Mouse (Mus musculus) MEL-GATA-1-ER (cell line): ENCODE results near the gene Padi2.

ENCODE experiments used
- DNase-seq: peaks from one replicate; pipeline ENCODE4 v3.0.0-alpha.2; 2012; ENCODE audit warnings: low read depth; ENCODE audit errors: extremely low read depth

Gene Padi2

DNA sequence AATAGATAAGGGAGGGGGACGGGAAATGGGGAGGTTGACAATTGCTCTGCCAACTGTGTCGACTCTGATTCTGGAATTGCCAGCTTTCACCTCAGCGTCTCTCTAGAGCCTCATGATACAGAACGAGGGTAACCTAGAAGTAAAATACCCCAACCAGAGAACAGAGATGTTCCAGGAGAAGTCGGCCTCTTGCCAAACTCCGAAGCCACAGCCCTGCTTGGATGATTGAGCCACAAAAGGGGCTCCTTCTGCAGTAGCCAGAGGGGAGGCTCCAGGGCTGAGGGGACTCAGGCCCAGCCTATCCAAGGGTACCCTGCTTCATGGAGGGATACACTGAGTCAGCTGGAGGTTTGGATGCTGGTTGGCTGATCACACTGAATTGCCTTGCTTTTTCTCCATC lies 52.2 kb downstream of the Padi2 start:
- DNase-seq: no peak

DNA sequence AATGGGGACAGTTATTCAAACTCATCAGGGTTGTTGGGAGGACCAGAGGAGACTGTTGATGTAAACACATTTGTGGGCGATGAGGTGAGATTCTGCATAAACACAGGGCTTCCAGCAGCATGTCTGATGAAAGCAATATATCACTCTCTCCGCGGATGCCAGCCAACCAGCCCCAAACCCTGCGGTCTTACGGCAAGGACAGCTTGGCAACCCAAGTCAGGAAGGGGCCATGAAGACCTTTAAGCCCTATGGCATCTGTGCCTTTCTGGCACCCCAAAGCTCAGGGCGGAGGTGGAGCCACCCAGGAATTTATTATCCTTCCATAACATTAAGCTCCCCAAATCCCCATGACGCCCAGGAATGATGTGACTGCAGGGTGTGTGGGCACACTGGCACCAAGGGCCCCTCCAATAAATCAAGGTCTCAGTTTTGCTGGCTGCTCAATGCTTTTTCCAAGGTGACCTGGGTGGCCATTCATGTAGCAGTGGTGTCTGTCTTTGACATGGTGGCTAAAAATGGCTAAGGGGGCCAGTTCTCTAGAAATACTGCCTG lies 53.1 kb downstream of the Padi2 start:
- DNase-seq: no peak

DNA sequence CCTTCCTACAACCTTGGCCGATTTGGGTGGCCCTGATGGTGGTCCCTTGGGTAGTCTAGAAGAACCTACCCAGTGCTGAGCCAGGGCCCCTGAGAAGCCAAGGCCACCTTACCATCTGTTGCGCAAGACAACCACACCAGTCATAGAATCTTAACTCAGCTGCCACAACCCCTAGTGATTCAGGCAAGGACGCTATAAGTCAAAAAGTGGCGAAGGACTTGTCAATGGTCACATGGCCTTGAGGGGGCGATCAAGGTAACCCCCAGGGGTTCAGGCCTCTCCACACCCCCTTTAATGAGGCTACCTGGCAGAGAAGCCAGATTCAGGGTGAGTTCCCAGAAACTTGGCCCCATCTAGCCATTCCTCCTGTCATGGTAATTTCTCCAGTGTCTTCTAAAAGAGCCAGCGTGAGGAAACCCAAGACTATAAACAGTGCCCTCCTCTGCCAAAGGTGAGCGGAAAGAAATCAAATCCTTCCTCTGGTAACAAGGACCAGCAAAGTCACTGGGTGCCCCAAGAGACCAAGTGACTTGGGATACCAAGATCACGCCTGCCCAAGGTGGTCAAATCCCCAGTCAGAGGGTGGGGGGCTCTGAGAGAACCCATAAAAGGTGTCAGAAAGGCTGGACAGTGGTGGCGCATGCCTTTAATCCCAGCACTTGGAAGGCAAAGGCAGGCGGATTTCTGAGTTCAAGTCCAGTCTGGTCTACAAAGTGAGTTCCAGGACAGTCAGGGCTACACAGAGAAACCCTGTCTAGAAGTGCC lies 53.8 kb downstream of the Padi2 start:
- no peak for DNase-seq

DNA sequence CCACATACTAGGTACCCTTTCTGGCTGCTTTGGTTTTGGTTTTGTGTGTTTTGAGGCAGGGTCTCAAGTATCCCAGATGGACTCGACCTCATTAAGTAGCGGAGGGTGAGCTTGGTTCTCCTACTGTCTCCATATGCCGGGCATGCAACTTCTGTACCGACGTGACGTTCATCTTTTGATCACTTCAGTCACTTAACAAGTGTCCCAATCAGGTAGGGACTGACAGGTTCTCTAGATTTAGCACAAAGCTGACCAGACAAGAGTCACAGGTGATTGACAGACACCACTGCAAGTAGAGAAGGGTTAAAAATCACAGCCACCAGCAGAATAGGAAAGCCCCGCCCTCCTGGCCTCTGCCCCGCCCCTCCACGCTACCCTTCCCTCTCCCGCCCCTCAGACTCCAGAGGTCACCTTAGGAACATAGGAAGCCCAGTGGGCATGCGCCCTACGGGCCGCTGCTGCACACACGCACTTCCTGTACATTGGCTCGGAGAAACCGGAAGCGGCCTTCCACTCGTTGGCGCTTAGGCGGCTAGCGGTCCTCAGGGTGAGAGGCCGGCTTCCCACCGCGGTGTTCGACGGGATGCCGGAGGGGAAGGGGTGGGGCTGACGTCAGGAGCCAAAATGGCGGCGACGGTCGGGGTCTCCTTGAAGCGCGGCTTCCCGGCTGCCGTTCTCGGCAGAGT lies 54.8 kb downstream of the Padi2 start, which contains the start of gene Sdhb:
Gene Sdhb, plus strand, starts transcription at position 423 of the 686 bp plus-strand sequence.
- peak; percentile 97 for DNase-seq

DNA sequence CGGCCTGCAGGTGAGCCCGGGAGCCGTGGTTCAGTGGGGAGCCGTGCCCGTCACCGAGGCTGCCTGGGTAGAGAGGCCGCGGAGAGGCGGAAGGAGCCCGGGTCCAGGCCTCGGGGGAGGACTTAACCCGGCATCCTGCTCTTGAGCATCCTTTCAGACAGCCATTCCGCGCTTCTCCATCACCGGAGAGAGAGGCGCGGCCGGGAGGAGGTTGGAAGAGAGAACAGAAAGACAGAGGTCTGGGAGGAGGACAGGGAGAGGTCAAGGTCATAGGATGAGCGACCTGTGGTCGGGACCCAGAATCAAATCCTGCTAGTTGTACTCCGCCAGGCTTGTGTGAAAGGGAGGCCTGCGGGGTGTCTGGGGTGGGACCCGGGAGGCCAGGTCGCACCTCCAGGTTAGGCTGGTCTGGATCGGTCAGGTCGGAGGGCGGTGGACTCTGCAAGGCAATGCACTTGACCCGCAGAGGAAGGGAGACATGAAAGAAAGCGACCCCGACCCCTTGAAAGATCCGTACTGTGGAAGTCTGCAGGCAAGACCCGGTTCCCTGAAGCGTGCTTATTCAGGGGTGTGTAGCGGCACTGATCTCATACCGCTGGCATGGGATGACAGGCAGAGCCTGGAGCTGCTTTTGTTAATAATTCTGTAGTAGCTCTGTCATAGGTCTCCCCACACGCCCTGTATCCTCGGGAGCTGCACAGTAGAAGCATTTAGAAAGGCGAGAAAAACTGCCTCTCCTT lies 55.5 kb downstream of the Padi2 start:
- DNase-seq: no peak

DNA sequence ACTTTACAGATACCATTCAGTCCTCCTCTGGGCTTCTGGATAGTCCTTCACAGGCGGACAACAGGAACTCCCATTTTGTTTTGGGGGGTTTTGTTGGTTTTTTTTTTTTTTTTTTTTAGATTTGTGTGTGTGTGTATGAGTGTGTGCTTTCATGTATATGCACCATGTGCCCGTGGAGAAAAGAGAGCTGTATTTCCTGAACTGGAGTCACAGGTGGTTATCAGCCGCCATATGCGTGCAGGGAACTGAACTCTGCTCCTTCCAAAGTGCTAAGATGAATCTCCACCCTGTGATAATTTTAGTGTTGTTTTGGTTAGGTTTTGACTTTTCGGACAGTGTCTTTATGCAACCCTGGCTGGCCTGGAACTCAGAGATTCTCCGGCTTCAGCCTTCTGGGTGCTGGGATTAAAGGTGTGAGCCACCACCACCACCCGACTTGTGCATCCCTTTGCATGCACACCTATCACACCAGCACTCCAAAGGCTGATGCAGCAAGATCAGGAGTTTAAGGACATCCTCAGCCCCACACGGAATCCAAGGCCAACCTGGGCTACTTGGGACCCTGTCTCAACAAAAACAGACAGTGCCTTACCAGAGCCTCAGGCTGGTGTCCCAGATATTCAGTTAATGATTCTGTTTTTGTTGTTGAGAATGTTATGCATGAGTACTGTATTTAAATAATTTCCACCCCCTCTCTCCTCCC lies 56.2 kb downstream of the Padi2 start:
- DNase-seq: no peak

DNA sequence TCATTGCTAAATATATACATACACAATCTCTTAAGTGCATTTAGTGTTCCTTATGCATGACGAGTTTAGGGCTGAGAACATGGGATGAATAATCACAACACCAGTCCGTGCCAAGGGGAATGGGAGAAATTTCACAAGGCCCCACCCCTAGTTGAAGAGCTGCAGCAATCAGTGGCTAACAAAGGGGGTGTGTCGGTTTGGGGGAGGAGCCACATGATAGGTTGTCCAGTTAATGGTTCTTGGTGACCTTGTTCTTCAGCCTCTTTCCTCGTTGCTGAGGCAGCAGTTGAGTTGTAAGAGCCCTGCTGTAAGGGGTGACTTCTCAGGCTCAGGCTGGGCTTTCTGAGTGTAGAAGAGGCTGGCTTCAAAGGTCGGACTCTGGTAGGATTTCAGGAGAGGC lies 56.8 kb downstream of the Padi2 start:
- DNase-seq: no peak

DNA sequence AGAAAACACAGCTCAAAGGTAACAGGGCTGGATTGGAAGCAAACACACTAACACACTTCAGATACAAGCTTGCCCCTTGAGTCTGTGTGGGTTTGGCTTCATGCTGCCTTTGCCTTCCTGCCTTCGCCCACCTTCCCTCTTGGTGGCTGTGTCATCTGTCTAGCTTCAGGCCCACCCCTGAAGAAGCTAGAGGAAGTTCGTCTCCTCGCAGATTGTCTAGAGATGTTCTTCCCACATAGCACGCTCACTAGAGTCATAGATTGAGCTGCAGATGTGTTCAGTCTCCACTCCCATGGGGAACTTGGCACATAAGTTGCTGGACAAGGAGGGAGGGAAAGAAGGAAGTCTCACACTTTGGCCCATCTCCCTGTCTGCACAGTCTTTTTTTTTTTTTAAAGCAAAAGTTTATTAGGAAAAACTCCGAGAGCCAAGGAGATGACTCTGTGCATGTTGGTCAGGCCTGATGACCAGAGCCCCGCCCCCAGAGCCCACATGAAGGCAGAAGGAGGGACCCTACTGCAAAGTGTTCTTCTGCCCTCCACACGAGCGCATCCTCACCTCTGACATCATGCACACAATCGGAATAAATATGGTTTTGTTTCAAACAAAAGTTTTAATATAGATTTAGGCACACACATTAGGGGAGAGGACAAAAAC lies 57.9 kb downstream of the Padi2 start:
- no peak for DNase-seq

DNA sequence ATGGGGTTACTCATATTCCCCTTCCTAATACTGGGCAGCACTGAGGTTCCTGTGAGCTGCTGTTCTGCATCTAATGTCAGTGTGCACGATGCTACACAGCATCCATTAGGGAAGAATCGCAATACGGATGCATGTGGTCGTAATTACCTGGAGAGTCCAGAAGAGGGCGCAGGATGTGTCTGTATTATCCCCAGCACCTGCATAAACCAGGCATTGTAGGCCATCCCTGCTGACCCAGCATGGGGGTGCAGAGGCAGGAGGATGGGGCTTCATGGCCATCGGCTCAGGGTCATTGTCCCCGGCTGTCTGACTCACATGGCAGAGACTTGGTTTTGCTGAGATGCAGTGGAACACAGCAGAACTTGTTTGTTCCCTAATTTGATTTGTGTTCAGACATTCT lies 58.5 kb downstream of the Padi2 start:
- no peak for DNase-seq

DNA sequence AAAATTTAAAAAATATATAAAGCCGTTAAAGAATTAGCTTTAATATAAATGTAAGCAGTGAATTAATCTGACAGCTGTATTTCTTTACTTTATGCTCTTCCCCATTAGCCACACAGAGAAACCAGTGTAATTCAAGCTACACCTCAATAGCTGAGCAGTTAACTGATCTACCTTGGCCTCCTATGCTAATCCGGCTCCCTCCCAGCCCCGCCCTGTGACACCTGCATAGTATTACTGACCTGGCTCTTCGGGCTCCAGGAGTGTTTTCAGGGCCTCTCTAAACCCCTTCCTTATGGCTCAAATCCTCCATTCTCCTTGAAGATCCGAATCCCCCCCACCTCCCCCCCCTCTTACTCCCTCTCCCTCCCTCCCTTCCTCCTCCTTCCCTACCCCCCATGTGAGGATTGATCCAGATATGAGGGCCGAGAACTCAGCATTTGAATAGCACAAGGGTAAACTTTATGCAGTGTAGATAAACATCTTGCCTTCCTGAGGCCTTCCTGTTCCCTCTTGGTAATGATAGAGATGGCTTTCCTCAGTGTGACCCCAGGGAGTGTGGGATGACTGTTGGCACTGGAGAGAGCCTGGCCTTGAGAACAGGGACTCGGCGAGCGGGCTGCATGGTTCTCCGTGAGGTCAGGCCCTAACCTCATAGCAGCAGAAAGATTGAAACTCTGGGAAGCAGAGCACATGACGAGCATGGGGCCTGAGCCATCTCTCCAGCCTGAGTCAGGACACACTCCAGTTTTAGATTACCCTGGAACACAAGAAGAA lies 61.4 kb downstream of the Padi2 start:
- DNase-seq: no peak

DNA sequence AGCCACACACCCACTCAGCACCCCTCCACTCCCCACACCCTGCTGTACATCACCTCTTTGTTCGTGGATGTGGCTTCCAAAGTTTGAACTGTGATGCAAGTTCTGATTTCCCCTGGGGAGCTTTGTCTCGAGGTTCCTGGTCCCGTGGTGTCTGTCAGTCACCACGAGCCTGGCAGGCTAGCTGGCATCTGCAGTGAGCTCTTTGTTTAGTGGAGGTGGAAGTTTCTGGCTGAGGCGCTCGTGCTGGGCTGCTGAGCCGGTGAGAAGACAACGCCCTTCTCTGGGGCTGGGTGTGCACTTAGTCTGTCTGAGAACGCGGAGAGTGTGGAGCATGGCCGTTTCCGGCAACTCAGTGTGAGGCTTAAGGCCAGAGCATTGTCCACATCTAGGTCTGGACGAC lies 65.5 kb downstream of the Padi2 start:
- no peak for DNase-seq

DNA sequence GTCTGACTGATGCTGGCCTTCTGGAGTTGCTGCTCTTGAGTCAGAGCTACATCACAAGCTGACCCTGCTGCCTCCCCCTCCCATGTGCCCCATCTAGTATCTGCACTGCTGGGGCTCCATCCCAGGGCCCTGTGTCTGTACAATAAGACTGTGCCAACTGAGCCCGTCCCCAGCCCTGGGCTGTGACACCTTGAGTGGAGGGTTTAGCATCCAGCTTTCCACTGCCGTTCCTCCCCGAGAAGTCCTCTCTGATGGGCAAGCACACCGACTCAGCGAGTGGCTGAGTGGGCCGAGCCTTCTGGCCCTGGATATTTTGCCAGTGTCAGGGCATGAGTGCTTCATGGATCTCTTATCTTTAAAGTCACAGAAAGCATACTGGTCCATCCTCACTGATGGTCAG lies 68.3 kb downstream of the Padi2 start:
- DNase-seq: no peak

DNA sequence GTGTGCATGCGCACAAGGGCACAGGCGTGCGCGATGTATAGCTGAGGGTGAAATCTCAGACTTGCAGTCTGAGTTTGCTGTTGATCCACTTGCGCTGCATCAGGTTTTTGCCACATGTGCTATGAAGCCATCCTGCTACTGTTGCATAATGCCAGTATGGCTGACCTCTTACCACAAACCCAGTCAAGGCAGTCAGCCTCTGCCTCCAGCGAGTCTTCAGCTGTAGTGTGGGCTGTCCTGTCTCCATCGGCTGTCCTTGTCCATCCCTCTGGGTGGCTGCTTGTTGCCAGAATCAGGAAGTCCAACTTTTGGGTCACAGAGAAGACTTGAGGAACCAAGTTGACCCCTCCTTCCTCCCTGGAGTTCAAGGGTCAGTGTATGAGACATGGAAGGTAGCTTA lies 69.2 kb downstream of the Padi2 start:
- no peak for DNase-seq

DNA sequence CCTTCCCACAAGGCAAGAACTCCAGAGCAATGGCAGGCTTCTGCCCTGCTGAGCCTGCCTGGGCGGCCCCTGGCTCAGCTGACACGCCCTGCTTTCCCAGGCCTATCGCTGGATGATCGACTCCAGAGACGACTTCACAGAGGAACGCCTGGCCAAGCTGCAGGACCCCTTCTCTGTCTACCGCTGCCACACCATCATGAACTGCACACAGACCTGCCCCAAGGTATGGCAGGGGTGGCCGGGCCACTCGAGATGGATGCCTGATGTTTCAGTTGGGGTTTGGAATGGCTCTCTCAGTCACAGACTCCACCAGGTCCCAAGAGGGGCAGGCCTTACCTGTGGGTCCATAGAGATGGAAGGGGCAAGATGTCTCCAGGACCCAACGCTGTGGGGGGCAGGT lies 71.1 kb downstream of the Padi2 start:
- no peak for DNase-seq

DNA sequence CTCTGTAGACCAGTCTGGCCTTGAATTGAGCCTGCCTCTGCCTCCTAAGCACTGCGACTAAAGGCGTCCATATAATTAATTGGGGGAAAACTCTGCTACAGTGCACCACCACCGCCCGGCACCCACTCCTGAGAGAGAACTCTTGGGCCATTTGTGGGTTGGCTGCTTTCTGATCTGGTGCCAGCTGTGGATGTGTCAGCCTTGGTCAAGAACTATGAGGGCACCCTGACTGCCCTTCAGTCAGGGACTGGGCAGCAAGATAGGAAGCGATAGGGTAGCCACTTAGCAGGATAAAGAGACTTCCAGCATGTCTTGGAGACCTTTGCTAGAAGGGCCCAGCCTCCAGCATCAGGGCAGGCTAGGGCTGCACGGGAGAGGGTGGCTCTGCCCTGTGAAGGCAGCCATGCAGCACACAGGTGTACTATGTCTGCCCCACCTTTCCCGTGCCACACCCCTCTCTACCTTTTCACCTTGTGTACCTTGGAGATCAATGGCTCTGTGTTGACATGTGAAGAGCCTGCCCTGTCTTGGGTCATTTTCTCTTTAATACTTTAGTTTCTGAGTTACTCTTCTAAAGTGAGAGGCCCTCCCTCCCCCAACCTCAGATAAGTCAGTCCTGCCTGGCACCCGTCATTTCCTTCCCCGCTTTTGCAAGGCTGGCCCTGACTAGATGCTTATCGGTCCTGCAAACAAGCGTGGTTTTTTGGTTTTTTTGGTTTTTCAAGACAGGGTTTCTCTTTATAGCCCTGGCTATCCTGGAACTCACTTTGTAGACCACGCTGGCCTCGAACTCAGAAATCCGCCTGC lies 71.9 kb downstream of the Padi2 start:
- DNase-seq: peak; percentile 25

DNA sequence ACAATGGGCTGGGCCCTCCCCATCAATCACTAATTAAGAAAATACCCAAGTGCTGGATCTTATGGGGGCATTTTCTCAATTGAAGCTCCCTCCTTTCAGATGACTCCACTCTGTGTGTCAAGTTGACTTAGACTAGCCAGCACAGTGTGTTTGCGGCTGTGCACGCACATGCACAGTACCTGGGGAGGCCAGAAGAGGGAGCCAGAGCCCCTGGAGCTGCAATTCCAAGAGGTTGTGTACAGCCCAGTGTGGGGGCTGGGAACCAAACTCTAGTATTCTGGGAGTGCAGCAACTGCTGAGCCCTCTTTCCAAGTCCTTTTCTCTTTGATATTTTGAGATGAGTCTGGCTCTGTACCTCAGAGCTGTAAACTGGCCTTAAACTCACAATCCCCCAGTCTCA lies 75.5 kb downstream of the Padi2 start:
- no peak for DNase-seq

DNA sequence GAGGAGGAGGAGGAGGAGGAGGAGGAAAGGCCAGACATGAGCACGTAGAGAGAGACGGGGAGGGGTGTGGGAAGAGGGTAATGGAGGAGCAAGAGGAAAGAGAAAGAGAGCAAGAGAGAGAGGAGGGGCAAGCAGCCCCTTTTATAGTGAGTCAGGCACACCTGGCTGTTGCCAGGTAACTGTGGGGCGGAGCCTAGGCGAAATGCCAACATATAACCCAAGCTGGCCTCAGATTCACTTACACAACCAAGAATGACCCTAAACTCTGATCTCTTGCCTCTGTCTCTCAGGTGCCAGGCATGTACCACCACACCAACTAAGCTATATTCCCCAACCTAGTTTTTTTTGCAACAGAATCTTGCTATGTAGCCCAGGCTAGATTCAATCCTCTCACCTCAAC lies 76.7 kb downstream of the Padi2 start:
- no peak for DNase-seq

DNA sequence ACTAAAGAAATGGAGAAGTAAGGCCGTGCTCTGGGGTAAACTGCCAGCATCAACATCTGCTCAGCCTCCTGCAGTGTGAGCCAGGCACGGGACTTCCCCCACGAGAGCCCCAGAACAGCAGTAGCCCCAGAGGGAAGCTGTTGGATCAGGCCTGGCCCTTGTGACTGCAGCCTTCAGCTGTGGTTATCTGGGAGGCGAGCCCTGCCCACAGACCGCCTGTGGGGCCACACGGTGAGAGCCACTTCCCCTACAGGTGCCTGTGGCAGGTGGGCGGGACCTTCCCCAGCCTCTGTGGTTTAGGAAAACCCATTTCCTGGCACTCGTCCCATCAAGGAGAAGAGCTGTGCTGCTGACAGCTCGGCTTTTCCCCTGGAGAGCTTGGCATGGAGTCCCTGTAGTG lies 77.3 kb downstream of the Padi2 start:
- DNase-seq: peak; percentile 90

DNA sequence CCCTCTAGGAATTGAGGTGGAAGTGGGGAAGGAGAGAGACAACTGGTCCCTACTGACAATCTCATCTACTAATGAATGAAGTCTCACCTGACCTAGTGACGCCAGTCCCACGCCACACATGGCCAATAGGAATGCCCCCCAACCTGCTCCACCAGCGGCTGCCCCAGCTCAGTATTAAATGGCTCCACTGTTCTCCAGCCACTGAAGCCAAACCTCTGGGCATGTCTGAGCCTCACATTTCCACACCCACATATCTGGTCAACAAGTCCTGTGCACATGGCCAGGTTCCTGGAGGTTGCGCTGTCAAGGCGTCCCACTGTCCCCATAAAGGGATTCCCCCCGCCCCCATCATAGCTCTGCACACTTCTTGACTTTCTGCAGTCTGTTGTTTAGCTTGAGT lies 78.4 kb downstream of the Padi2 start:
- no peak for DNase-seq
